Mouse (Mus musculus): Measurements from ENCODE around the gene Mcmbp.
A peak's percentile ranks its signal among the peaks of the same experiment; 100 is the strongest.

Gene Mcmbp

GRCm38 (mm10) chr7:128740334-128740733, at the start of gene Mcmbp:
Mcmbp (minus strand) TSS chr7:128740495.
- DNase-seq (ENCODE audit: low spot score): peak; percentile 89

- DNase-seq (ENCODE audit: low spot score): peak; percentile 9
Measured at GRCm38 (mm10) chr7:128790045-128790444, 49.8 kb upstream of the Mcmbp start.

GRCm38 (mm10) chr7:128781846-128782245, 41.6 kb upstream of the Mcmbp start:
- no peak for DNase-seq (ENCODE audit: low spot score)

- DNase-seq (ENCODE audit: low spot score): peak; percentile 70
Measured at GRCm38 (mm10) chr7:128779305-128779704, 39.0 kb upstream of the Mcmbp start.

GRCm38 (mm10) chr7:128777201-128777600, 36.9 kb upstream of the Mcmbp start:
- DNase-seq (ENCODE audit: low spot score): no peak

GRCm38 (mm10) chr7:128766696-128767095, 26.4 kb upstream of the Mcmbp start:
- no peak for DNase-seq (ENCODE audit: low spot score)

- no peak for DNase-seq (ENCODE audit: low spot score)
Measured at GRCm38 (mm10) chr7:128758948-128759347, 18.7 kb upstream of the Mcmbp start.

- no peak for DNase-seq (ENCODE audit: low spot score)
Measured at GRCm38 (mm10) chr7:128755396-128755795, 15.1 kb upstream of the Mcmbp start.

GRCm38 (mm10) chr7:128752012-128752411, 11.7 kb upstream of the Mcmbp start:
- no peak for DNase-seq (ENCODE audit: low spot score)

GRCm38 (mm10) chr7:128750296-128750695, 10.0 kb upstream of the Mcmbp start:
- no peak for DNase-seq (ENCODE audit: low spot score)

GRCm38 (mm10) chr7:128748758-128749157, 8.5 kb upstream of the Mcmbp start:
- no peak for DNase-seq (ENCODE audit: low spot score)

- DNase-seq (ENCODE audit: low spot score): no peak
Measured at GRCm38 (mm10) chr7:128746151-128746550, 5.9 kb upstream of the Mcmbp start.

GRCm38 (mm10) chr7:128744684-128745485, 4.6 kb upstream of the Mcmbp start, which contains the start of gene Sec23ip:
Sec23ip (plus strand) TSS chr7:128744943.
- DNase-seq (ENCODE audit: low spot score): peak; percentile 98

- DNase-seq (ENCODE audit: low spot score): no peak
Measured at GRCm38 (mm10) chr7:128743898-128744297, 3.6 kb upstream of the Mcmbp start.

- DNase-seq (ENCODE audit: low spot score): peak; percentile 56
Measured at GRCm38 (mm10) chr7:128739462-128740277, 625 bp downstream of the Mcmbp start.

GRCm38 (mm10) chr7:128739116-128739461, 1.2 kb downstream of the Mcmbp start:
- DNase-seq (ENCODE audit: low spot score): no peak

- DNase-seq (ENCODE audit: low spot score): no peak
Measured at GRCm38 (mm10) chr7:128738041-128738440, 2.3 kb downstream of the Mcmbp start.

- no peak for DNase-seq (ENCODE audit: low spot score)
Measured at GRCm38 (mm10) chr7:128731585-128731984, 8.7 kb downstream of the Mcmbp start.

GRCm38 (mm10) chr7:128728738-128729137, 11.6 kb downstream of the Mcmbp start:
- no peak for DNase-seq (ENCODE audit: low spot score)

GRCm38 (mm10) chr7:128727701-128728100, 12.6 kb downstream of the Mcmbp start:
- DNase-seq (ENCODE audit: low spot score): no peak

- no peak for DNase-seq (ENCODE audit: low spot score)
Measured at GRCm38 (mm10) chr7:128726999-128727398, 13.3 kb downstream of the Mcmbp start.

GRCm38 (mm10) chr7:128725189-128725588, 15.1 kb downstream of the Mcmbp start:
- no peak for DNase-seq (ENCODE audit: low spot score)

GRCm38 (mm10) chr7:128724761-128725160, 15.5 kb downstream of the Mcmbp start:
- peak; percentile 44 for DNase-seq (ENCODE audit: low spot score)
